Mouse (Mus musculus): ENCODE measurements around the gene Vmn2r111. TPM values are rescaled to one million over a fixed set of nuclear protein-coding genes. Genes with fewer than 3 reads are reported as not detected.
"Not testable (repeated sequence)": the region's sequence is repeated elsewhere in the genome, so short reads cannot be mapped to it uniquely, and the experiment has no call there.

Vmn2r111 gene
- polyA plus RNA-seq (2016; fragmentation: Nextera tagmentation; extraction: Ambion mirVana): not detected in 2 replicates

DNA sequence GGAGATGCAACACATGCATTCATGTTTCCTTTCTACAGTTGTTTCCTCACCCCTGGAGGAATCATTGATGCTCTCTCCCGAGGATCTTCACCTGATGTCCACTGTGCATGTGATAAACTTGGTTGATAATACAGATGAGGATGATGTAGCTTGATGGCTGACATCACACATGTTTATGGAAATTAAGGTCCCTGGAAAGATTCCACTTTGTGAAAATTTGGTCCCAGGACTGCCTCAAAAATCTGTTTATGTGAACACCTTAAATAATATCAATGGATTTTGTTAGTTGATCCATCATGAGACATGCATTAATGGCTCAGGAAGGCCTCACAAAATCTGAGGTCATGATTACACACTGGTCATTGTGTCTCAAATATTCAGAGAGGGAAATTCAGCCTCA, at the start of gene Vmn2r111:
TSS of gene Vmn2r111 (minus strand) at position 101 of the 400 bp plus-strand sequence.
- H3K4me1 ChIP-seq; H3K4me2 ChIP-seq; H3K9ac ChIP-seq; ATAC-seq (ENCODE audit: low FRiP score); H3K9me3 ChIP-seq; H3K27ac ChIP-seq; H3K36me3 ChIP-seq (replicated peaks); H3K4me3 ChIP-seq (replicated peaks); H3K27me3 ChIP-seq: not testable (repeated sequence)
- WGBS: 67% methylated on average over 1 of the region's 1 CpGs

DNA sequence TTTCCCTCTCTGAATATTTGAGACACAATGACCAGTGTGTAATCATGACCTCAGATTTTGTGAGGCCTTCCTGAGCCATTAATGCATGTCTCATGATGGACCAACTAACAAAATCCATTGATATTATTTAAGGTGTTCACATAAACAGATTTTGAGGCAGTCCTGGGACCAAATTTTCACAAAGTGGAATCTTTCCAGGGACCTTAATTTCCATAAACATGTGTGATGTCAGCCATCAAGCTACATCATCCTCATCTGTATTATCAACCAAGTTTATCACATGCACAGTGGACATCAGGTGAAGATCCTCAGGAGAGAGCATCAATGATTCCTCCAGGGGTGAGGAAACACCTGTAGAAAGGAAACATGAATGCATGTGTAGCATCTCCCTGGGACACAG, 27.4 kb upstream of the Vmn2r111 start, which contains the start of gene Vmn2r112:
TSS of gene Vmn2r112 (plus strand) at position 301 of the 400 bp plus-strand sequence.
- ATAC-seq (ENCODE audit: low FRiP score); H3K4me1 ChIP-seq; H3K4me2 ChIP-seq; H3K27ac ChIP-seq; H3K27me3 ChIP-seq; H3K36me3 ChIP-seq (replicated peaks); H3K9me3 ChIP-seq; H3K9ac ChIP-seq; H3K4me3 ChIP-seq (replicated peaks): not testable (repeated sequence)

DNA sequence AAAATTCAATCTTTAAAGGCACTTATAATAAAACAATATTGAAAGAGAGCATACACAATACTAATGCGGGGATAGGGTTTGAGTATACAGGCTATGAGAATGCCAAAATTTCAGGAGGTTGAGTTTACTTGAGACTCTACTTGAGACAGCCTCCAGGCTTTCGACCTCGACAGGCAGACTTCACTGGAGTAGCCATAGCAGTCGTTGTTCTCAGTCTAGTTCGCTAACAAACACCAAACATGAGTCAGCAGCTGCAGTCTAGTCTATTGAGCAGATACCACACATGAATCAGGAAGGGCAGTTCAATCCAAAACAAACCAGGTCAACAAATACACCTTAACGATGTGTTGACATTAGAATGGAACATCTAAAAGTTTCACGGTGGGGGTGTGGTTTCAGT, 52.8 kb downstream of the Vmn2r111 start:
- not testable (repeated sequence) for H3K36me3 ChIP-seq (replicated peaks); H3K9me3 ChIP-seq; H3K4me1 ChIP-seq; H3K27me3 ChIP-seq; H3K4me3 ChIP-seq (replicated peaks); ATAC-seq (ENCODE audit: low FRiP score); H3K4me2 ChIP-seq; H3K9ac ChIP-seq; H3K27ac ChIP-seq
- WGBS: 81% methylated on average over 7 of the region's 7 CpGs

DNA sequence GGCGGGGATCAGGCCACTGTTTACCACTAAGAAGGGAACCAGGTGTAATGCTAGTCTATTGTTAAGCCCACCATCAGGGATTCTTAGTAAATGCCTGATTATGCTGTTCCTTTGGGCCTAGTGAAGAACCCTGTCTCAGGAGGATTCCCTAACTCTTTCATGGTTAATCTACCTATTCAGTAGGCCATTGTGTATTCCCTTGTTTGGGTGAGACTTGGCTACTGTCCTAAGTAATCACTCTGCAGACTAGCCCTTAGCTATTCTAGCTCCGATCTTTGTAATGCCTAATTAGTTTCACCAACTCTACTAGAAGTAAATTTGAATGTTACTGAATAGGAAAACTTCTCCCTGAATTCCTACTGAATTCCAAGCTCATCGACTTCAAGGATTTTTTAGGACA, 53.2 kb downstream of the Vmn2r111 start:
- not testable (repeated sequence) for H3K36me3 ChIP-seq (replicated peaks); H3K4me3 ChIP-seq (replicated peaks); H3K9ac ChIP-seq; H3K9me3 ChIP-seq; H3K27ac ChIP-seq; H3K4me1 ChIP-seq; H3K27me3 ChIP-seq; H3K4me2 ChIP-seq; ATAC-seq (ENCODE audit: low FRiP score)
- WGBS: 73% methylated on average over 3 of the region's 3 CpGs

DNA sequence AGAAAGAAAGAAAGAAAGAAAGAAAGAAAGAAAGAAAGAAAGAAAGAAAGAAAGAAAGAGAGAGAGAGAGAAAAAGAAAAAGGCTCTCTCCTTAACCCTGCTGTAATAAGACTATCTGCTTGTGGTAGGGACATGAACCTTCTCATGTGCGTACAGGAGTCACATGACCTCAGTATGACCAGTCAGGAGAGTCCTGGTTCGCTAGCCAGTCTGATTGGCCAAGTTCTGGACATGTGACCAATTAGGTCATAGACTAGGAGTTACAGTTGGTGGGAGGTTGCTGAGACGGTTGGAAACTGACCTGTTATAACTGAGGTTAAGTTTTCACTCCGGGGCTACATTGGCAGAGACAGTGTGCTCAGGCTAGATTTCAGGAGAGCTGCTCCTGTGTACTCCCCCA, 76.2 kb downstream of the Vmn2r111 start:
- H3K36me3 ChIP-seq (replicated peaks): no peaks in the 10 kb centered on the region
- no peak overlapping the region for H3K4me2 ChIP-seq
- WGBS: 76% methylated on average over 4 of the region's 4 CpGs
- no peaks in the 10 kb centered on the region for H3K27me3 ChIP-seq
- no peak overlapping the region for H3K27ac ChIP-seq
- H3K9me3 ChIP-seq: no peaks in the 10 kb centered on the region
- no peak overlapping the region for H3K9ac ChIP-seq
- no peak for ATAC-seq (ENCODE audit: low FRiP score)
- H3K4me1 ChIP-seq: no peaks in the 10 kb centered on the region
- no peak overlapping the region for H3K4me3 ChIP-seq (replicated peaks)

Other genes with a start within 250 kb of the Vmn2r111 start
- gene Zfp944, start 212.1 kb downstream of the Vmn2r111 start, polyA plus RNA-seq (2016; fragmentation: Nextera tagmentation; extraction: Ambion mirVana): 17.0 TPM in 2 replicates
- 10.0 and 10.1 TPM in 2 replicates for gene Zfp758, start 212.0 kb downstream of the Vmn2r111 start, polyA plus RNA-seq (2016; fragmentation: Nextera tagmentation; extraction: Ambion mirVana)
- gene Zfp946, start 149.3 kb downstream of the Vmn2r111 start, polyA plus RNA-seq (2016; fragmentation: Nextera tagmentation; extraction: Ambion mirVana): 33.2 and 34.0 TPM in 2 replicates
- not detected in 2 replicates for gene Vmn2r112, start 27.5 kb upstream of the Vmn2r111 start, polyA plus RNA-seq (2016; fragmentation: Nextera tagmentation; extraction: Ambion mirVana)

Data from forebrain, embryonic 12.5 days (tissue).